Mouse (Mus musculus) brain, embryonic 14.5 days (tissue): ENCODE results near the gene Olfr1493-ps1. TPM values are rescaled to one million over a fixed set of nuclear protein-coding genes. Genes with fewer than 3 reads are reported as not detected.

Source experiments
- DNase-seq: peaks from one replicate; pipeline ENCODE4 v3.0.0-alpha.2; 2011; ENCODE audit warnings: low read depth
- CTCF ChIP-seq: fragments of 200-500 bp; IDR thresholded peaks from 2 replicates; pipeline ENCODE4 v1.5.1; 2012; ENCODE audit warnings: inconsistent platforms, mild to moderate bottlenecking, moderate library complexity, borderline replicate concordance; ENCODE audit not compliant: insufficient read depth, insufficient read length; ENCODE audit errors: extremely low read depth
- POLR2A ChIP-seq: fragments of 200-500 bp; IDR thresholded peaks from 2 replicates; pipeline ENCODE4 v1.6.1; 2012; ENCODE audit warnings: mild to moderate bottlenecking, inconsistent platforms, borderline replicate concordance; ENCODE audit not compliant: poor library complexity, insufficient read depth, insufficient read length, severe bottlenecking; ENCODE audit errors: extremely low read depth
- polyA plus RNA-seq: library from polyadenylated mRNA; depleted of rRNA; stranded (reverse); fragments of >200 nt; gene quantifications from 2 replicates; pipeline ENCODE4 v1.2.3, GENCODE M21; 2012; rRNA removed

Olfr1493-ps1 gene
- not detected in 2 replicates for polyA plus RNA-seq

GRCm38 (mm10) chr19:13722978-13723377 is at the start of gene Olfr1493-ps1:
Olfr1493-ps1 (plus strand) TSS chr19:13723278.
- TF ChIP-seq POLR2A (no peak), CTCF (no peak)
- DNase-seq = no peak

DNA sequence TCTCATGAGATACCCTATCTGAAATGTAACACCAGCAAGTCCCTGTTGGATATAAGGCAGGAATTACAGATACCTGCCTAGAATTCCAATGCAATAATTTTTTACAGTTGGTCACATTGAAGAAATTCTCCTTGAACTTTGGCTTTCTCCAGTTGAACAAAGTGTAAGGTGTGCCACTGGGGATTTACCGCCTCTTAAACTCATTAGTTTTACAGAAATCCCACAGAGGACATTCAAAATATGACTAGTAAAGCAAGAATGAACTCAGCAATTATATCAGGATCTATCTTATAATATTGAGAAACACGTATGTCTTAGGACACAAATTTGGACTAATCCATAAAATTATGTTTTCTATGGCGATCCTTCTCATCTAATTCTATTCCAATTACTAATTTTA is 26.1 kb upstream of the Olfr1493-ps1 start, which contains the start of gene Olfr1491:
Olfr1491 (plus strand) TSS at position 301 of the 400 bp plus-strand sequence.
- no peak for DNase-seq
- no peak for TF ChIP-seq CTCF

GRCm38 (mm10) chr19:13739428-13739827 is 16.4 kb downstream of the Olfr1493-ps1 start, which contains the start of gene Olfr1494:
Olfr1494 (plus strand) TSS chr19:13739728.
- no peak for DNase-seq
- TF ChIP-seq POLR2A (no peak), CTCF (no peak)

- TF ChIP-seq CTCF (no peak), POLR2A (no peak)
- DNase-seq = no peak
Observed at GRCm38 (mm10) chr19:13749366-13749765, 26.3 kb downstream of the Olfr1493-ps1 start.

- TF ChIP-seq POLR2A = no peak
- no peak for TF ChIP-seq CTCF
- no peak for DNase-seq
Observed at GRCm38 (mm10) chr19:13764306-13764705, 41.2 kb downstream of the Olfr1493-ps1 start, which contains the start of gene Olfr1495. Olfr1495 (plus strand) TSS chr19:13764606.

- TF ChIP-seq POLR2A (no peak), CTCF (no peak)
- no peak for DNase-seq
Observed at GRCm38 (mm10) chr19:13768565-13769276, 45.6 kb downstream of the Olfr1493-ps1 start.

DNA sequence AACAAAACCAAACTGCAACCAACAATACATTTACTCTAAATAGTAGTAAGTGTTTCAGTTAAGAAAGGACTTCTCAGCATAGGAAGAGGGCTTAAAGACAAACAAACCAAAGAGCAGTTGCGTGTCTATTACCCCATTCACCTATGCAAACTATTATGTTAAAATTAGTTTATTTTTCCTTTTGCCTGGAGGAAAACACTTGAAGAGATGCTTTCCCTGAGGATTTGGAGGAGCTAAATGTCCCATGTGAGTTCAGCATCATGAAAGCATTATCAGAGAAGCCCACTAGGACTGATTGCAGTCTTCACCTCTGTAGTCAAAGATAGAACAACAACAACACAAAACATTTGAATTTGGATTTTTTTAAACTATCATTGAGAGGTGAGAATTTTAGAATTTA is 54.5 kb downstream of the Olfr1493-ps1 start, which contains the start of gene Olfr1496:
Olfr1496 (plus strand) TSS at position 301 of the 400 bp plus-strand sequence.
- no peak for TF ChIP-seq CTCF
- no peak for DNase-seq

Other genes with a start within 250 kb of the Olfr1493-ps1 start
- gene Olfr1475, start 243.1 kb upstream of the Olfr1493-ps1 start, polyA plus RNA-seq = not detected in 2 replicates
- not detected in 2 replicates for gene Olfr1477, start 222.7 kb upstream of the Olfr1493-ps1 start, polyA plus RNA-seq
- gene Olfr1480, start 195.4 kb upstream of the Olfr1493-ps1 start, polyA plus RNA-seq = not detected in 2 replicates
- gene Olfr1484, start 139.8 kb upstream of the Olfr1493-ps1 start, polyA plus RNA-seq = not detected in 2 replicates
- not detected in 2 replicates for gene Olfr1487, start 105.9 kb upstream of the Olfr1493-ps1 start, polyA plus RNA-seq
- gene Olfr1489, start 91.7 kb upstream of the Olfr1493-ps1 start, polyA plus RNA-seq = not detected in 2 replicates
- gene Olfr1490, start 72.2 kb upstream of the Olfr1493-ps1 start, polyA plus RNA-seq = not detected in 2 replicates
- not detected in 2 replicates for gene Olfr1491, start 26.0 kb upstream of the Olfr1493-ps1 start, polyA plus RNA-seq
- gene Olfr1494, start 16.4 kb downstream of the Olfr1493-ps1 start, polyA plus RNA-seq = not detected in 2 replicates
- gene Olfr1495, start 41.3 kb downstream of the Olfr1493-ps1 start, polyA plus RNA-seq = not detected in 2 replicates
- gene Olfr1496, start 54.6 kb downstream of the Olfr1493-ps1 start, polyA plus RNA-seq = not detected in 2 replicates
- gene Olfr1497, start 74.9 kb downstream of the Olfr1493-ps1 start, polyA plus RNA-seq = not detected in 2 replicates
- gene Olfr1499, start 96.2 kb downstream of the Olfr1493-ps1 start, polyA plus RNA-seq = not detected in 2 replicates
- gene Olfr1500, start 107.2 kb downstream of the Olfr1493-ps1 start, polyA plus RNA-seq = not detected in 2 replicates
- gene Olfr1501, start 127.4 kb downstream of the Olfr1493-ps1 start, polyA plus RNA-seq = not detected in 2 replicates
- gene Olfr1502, start 138.5 kb downstream of the Olfr1493-ps1 start, polyA plus RNA-seq = not detected in 2 replicates
- gene Olfr1504, start 174.7 kb downstream of the Olfr1493-ps1 start, polyA plus RNA-seq = not detected in 2 replicates
- not detected in 2 replicates for gene Olfr1505, start 190.3 kb downstream of the Olfr1493-ps1 start, polyA plus RNA-seq